Mouse (Mus musculus): ENCODE data around the gene Rbl2. TPM values are rescaled to one million over a fixed set of nuclear protein-coding genes. Genes with fewer than 3 reads are reported as not detected.
A peak's percentile ranks its signal among the peaks of the same experiment; 100 is the strongest.

The Rbl2 gene
- polyA plus RNA-seq, 1 experiment from 2014 or later, result 19.4 TPM

- no peak for ATAC-seq (ENCODE audit: low FRiP score, low read depth)
- H3K4me2 ChIP-seq (replicated peaks), result no peak overlapping the region
Measured at GRCm38 (mm10) chr8:91114428-91114827, 44.6 kb downstream of the Rbl2 start.

DNA sequence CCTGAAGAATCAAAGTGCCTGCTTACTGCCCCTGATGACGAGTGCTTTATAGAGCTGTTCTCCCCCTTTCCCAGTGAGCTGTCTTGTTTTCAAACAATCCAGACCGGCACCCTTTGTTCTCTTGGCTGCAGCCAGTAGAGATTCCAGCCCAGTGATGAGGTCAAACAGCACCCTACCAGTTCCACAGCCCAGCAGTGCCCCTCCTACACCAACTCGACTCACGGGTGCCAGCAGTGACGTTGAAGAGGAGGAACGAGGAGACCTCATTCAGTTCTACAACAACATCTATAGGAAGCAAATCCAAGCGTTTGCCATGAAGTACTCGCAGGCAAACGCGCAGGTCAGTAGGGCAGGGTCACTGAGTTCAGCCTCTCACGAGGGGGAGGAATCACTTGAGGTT is 45.1 kb downstream of the Rbl2 start:
- H3K27me3 ChIP-seq (replicated peaks), result no peaks in the 10 kb centered on the region
- no peaks in the 10 kb centered on the region for H3K4me1 ChIP-seq
- H3K4me3 ChIP-seq, result no peak overlapping the region
- H3K36me3 ChIP-seq, result peaks cover 63% of the 10 kb centered on the region
- no peak overlapping the region for H3K4me2 ChIP-seq (replicated peaks)
- no peak for ATAC-seq (ENCODE audit: low FRiP score, low read depth)
- no peak overlapping the region for H3K9ac ChIP-seq
- H3K9me3 ChIP-seq, result no peaks in the 10 kb centered on the region
- H3K27ac ChIP-seq, result no peak overlapping the region
- 61% methylated on average over 11 of the region's 11 CpGs for WGBS

More at GRCm38 (mm10) chr8:91114428-91114827, 44.6 kb downstream of the Rbl2 start:
- H3K4me1 ChIP-seq, result no peaks in the 10 kb centered on the region
- no peak overlapping the region for H3K4me3 ChIP-seq
- no peak overlapping the region for H3K27ac ChIP-seq
- peaks cover 58% of the 10 kb centered on the region for H3K36me3 ChIP-seq
- H3K27me3 ChIP-seq (replicated peaks), result no peaks in the 10 kb centered on the region
- no peak overlapping the region for H3K9ac ChIP-seq
- no peaks in the 10 kb centered on the region for H3K9me3 ChIP-seq
- WGBS, result 88% methylated on average over 5 of the region's 5 CpGs

- no peaks in the 10 kb centered on the region for H3K27me3 ChIP-seq (replicated peaks)
- whole genome bisulfite sequencing, result 91% methylated on average over 4 of the region's 4 CpGs
- no peak overlapping the region for H3K4me2 ChIP-seq (replicated peaks)
- no peak overlapping the region for H3K9ac ChIP-seq
- peaks cover 83% of the 10 kb centered on the region for H3K36me3 ChIP-seq
- H3K9me3 ChIP-seq, result no peaks in the 10 kb centered on the region
- no peak overlapping the region for H3K4me3 ChIP-seq
- no peak for ATAC-seq (ENCODE audit: low FRiP score, low read depth)
- H3K27ac ChIP-seq, result no peak overlapping the region
- H3K4me1 ChIP-seq, result no peaks in the 10 kb centered on the region
Measured at GRCm38 (mm10) chr8:91117537-91117936, 47.7 kb downstream of the Rbl2 start.

DNA sequence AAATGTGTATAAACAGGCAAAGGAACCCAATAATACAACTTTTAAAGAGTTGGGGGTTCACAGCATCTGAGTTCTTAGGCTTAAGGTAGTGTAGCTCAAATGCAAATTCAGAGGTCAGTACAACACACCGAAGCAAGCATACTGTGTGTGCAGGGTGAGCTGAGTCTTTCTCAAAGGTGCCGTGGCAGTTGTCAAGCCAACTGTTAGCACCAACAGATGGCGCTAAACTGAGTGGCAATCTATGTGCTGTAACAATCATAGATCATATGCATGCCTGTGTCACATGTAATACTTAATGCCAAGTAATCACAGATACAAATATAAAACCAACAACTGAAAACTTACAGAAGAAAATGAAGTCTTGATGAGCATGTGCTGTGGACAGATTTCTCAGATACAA is 48.3 kb downstream of the Rbl2 start:
- Histone ChIP-seq H3K9me3 (no peaks in the 10 kb centered on the region), H3K4me1 (no peaks in the 10 kb centered on the region), H3K27ac (no peak overlapping the region), H3K36me3 (peaks cover 83% of the 10 kb centered on the region), H3K4me3 (no peak overlapping the region), H3K4me2 (replicated peaks) (no peak overlapping the region), H3K27me3 (replicated peaks) (no peaks in the 10 kb centered on the region), H3K9ac (no peak overlapping the region)
- no peak for ATAC-seq (ENCODE audit: low FRiP score, low read depth)
- WGBS, result 77% methylated on average over 3 of the region's 3 CpGs

DNA sequence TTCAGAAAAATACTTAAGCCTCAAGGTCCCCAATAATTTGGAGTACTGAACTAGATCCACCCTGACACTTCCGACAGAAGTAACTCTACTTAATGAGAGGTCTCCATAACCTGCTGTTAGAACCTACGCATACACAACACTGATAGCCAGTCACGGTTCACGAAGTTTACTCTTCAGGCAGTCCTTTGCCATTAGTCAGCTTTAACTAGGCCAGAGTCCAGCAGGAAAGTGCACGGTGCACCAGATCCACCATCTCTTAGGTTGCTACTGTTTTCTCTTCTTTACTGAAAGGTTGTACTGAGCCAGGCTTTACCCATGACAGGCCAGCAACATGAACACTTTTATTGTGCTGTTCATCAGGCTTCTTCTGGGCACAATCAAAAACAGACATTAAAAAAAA is 54.5 kb downstream of the Rbl2 start:
- H3K27me3 ChIP-seq (replicated peaks), result no peaks in the 10 kb centered on the region
- no peaks in the 10 kb centered on the region for H3K4me1 ChIP-seq
- peaks cover 90% of the 10 kb centered on the region for H3K36me3 ChIP-seq
- no peaks in the 10 kb centered on the region for H3K9me3 ChIP-seq
- no peak overlapping the region for H3K9ac ChIP-seq
- no peak overlapping the region for H3K4me2 ChIP-seq (replicated peaks)
- no peak for ATAC-seq (ENCODE audit: low FRiP score, low read depth)
- H3K4me3 ChIP-seq, result no peak overlapping the region
- 95% methylated on average over 5 of the region's 5 CpGs for WGBS
- no peak overlapping the region for H3K27ac ChIP-seq

- H3K27me3 ChIP-seq (replicated peaks), result no peaks in the 10 kb centered on the region
- H3K9me3 ChIP-seq, result no peaks in the 10 kb centered on the region
- no peak for ATAC-seq (ENCODE audit: low FRiP score, low read depth)
- H3K27ac ChIP-seq, result no peak overlapping the region
- no peak overlapping the region for H3K4me3 ChIP-seq
- WGBS, result 94% methylated on average over 8 of the region's 8 CpGs
- no peak overlapping the region for H3K9ac ChIP-seq
- H3K4me2 ChIP-seq (replicated peaks), result no peak overlapping the region
- peaks cover 70% of the 10 kb centered on the region for H3K36me3 ChIP-seq
- H3K4me1 ChIP-seq, result no peaks in the 10 kb centered on the region
Measured at GRCm38 (mm10) chr8:91126786-91127185, 56.9 kb downstream of the Rbl2 start.

DNA sequence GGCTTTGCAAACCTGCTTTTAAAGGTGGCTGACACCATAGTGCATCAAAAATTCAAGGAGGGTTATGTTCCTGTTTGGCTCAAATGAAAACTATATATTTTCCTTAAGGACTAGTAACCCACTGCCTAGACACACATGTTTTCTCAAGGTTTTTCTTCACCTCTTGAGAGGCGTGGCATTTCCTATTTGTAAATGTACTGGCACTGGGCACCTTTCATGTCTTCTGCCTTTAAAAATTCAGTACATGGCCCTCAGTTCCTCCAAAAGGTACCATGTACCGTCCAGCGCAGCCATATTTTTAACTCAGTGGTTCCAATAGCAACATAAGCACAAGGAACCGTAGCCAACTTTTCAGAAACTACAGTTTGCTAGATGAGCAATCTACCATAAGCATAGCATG is 62.9 kb downstream of the Rbl2 start:
- H3K4me2 ChIP-seq (replicated peaks), result peak overlapping the region; percentile 91
- no peak overlapping the region for H3K27ac ChIP-seq
- 80% methylated on average over 4 of the region's 4 CpGs for whole genome bisulfite sequencing
- no peak for ATAC-seq (ENCODE audit: low FRiP score, low read depth)
- no peaks in the 10 kb centered on the region for H3K9me3 ChIP-seq
- peaks cover 19% of the 10 kb centered on the region for H3K36me3 ChIP-seq
- H3K27me3 ChIP-seq (replicated peaks), result no peaks in the 10 kb centered on the region
- peak overlapping the region; percentile 83; the same call in 1 of the 2 replicates for H3K9ac ChIP-seq
- H3K4me1 ChIP-seq, result peaks cover 20% of the 10 kb centered on the region
- peak overlapping the region; percentile 85; the same call in 1 of the 2 replicates for H3K4me3 ChIP-seq

- Histone ChIP-seq H3K9ac (peak overlapping the region; percentile 83), H3K27ac (0 out of 2 replicates have a peak overlapping the region, but pooled peaks have one; percentile 50), H3K27me3 (replicated peaks) (no peaks in the 10 kb centered on the region), H3K4me3 (peak overlapping the region; percentile 85), H3K36me3 (peaks cover 11% of the 10 kb centered on the region), H3K4me2 (replicated peaks) (peak overlapping the region; percentile 91), H3K4me1 (peaks cover 20% of the 10 kb centered on the region), H3K9me3 (no peaks in the 10 kb centered on the region)
- ATAC-seq (ENCODE audit: low FRiP score, low read depth), result no peak; the same call in 1 of the 2 replicates
- WGBS, result 1% methylated on average over 57 of the region's 58 CpGs
Measured at GRCm38 (mm10) chr8:91133441-91134069, 63.7 kb downstream of the Rbl2 start.

- no peak overlapping the region for H3K9ac ChIP-seq
- no peaks in the 10 kb centered on the region for H3K27me3 ChIP-seq (replicated peaks)
- H3K4me2 ChIP-seq (replicated peaks), result peak overlapping the region; percentile 91
- H3K4me3 ChIP-seq, result peak overlapping the region; percentile 85
- ATAC-seq (ENCODE audit: low FRiP score, low read depth), result peak; percentile 99
- 0 out of 2 replicates have a peak overlapping the region, but pooled peaks have one; percentile 50 for H3K27ac ChIP-seq
- WGBS, result 0% methylated on average over 24 of the region's 24 CpGs
- peaks cover 6% of the 10 kb centered on the region; the same call in 1 of the 2 replicates for H3K36me3 ChIP-seq
- peaks cover 20% of the 10 kb centered on the region for H3K4me1 ChIP-seq
- H3K9me3 ChIP-seq, result no peaks in the 10 kb centered on the region
Measured at GRCm38 (mm10) chr8:91134070-91134475, 64.2 kb downstream of the Rbl2 start.

DNA sequence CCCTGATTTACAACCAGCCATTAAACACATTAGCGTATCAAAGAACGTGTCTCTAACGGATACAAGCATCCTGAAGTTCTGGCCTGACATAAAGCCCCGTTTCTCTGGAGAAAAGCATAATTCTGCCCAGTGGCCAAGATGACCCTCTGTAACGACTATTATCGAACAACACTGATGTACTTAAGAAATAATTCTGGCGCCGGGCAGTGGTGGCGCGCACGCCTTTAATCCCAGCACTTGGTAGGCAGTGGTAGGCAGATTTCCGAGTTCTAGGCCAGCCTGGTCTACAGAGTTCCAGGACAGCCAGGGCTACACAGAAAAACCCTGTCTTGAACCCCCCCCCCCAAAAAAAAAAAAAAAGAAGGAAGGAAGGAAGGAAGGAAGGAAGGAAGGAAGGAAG is 64.8 kb downstream of the Rbl2 start:
- peak overlapping the region; percentile 91 for H3K4me2 ChIP-seq (replicated peaks)
- no peak for ATAC-seq (ENCODE audit: low FRiP score, low read depth)
- WGBS, result 24% methylated on average over 12 of the region's 12 CpGs
- H3K27ac ChIP-seq, result 0 out of 2 replicates have a peak overlapping the region, but pooled peaks have one; percentile 12
- H3K4me3 ChIP-seq, result peak overlapping the region; percentile 25
- no peaks in the 10 kb centered on the region for H3K36me3 ChIP-seq
- no peaks in the 10 kb centered on the region for H3K27me3 ChIP-seq (replicated peaks)
- no peak overlapping the region for H3K9ac ChIP-seq
- H3K4me1 ChIP-seq, result peaks cover 20% of the 10 kb centered on the region
- no peaks in the 10 kb centered on the region for H3K9me3 ChIP-seq

DNA sequence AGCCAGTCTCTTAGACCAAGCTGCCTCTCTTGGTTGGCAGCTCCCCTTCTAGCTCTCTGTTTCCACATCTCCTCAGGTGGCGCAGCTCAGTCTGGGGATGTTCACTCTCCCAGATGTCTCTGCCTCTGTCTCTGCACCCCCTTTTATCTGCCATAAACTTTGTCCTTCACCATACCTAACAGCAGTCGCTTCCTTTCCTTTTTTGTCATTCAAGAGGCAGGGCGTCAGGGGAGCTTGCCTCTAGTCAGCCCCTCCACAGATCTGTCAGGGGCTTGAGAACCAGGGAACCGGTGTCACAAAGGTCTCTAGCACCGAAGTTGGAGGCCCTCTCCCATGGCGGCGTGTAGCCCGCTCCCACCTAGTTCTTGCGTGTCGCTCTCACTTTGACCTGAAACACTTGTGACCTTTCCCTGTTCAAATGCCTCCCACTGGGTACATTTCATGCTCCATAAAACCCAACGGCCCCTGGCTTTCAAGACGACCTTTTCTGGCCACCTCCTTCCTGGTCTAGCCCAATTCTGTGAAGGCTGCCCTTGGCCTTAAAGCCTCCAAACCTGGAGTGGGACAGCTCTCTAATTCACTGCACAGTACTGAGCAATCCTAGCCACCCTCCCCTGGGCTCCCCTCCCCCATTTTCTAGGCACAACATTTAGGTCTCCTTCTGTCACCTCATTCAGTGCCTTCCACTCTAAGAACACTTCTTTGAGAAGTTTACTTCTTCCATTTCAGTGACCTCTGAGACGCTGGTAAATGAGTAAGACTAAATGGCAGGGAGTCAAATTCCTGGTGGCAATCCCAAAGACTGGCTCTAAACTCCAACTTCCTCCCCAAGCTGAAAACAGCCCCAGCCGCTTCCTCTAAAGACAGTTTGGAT is 65.7 kb downstream of the Rbl2 start:
- ATAC-seq (ENCODE audit: low FRiP score, low read depth), result no peak

GRCm38 (mm10) chr8:91140828-91141227 is 71.0 kb downstream of the Rbl2 start:
- WGBS, result 86% methylated on average over 4 of the region's 4 CpGs
- no peak overlapping the region for H3K4me2 ChIP-seq (replicated peaks)
- H3K4me3 ChIP-seq, result no peak overlapping the region
- no peaks in the 10 kb centered on the region for H3K36me3 ChIP-seq
- 0 out of 2 replicates have a peak, but pooled peaks cover under 1% of the 10 kb centered on the region for H3K4me1 ChIP-seq
- ATAC-seq (ENCODE audit: low FRiP score, low read depth), result no peak
- no peaks in the 10 kb centered on the region for H3K9me3 ChIP-seq
- no peak overlapping the region for H3K27ac ChIP-seq
- H3K9ac ChIP-seq, result no peak overlapping the region
- H3K27me3 ChIP-seq (replicated peaks), result no peaks in the 10 kb centered on the region

More for the DNA sequence above, 65.7 kb downstream of the Rbl2 start:
- H3K36me3 ChIP-seq, result no peaks in the 10 kb centered on the region
- peaks cover 20% of the 10 kb centered on the region for H3K4me1 ChIP-seq
- H3K9me3 ChIP-seq, result no peaks in the 10 kb centered on the region
- H3K4me3 ChIP-seq, result no peak overlapping the region
- no peaks in the 10 kb centered on the region for H3K27me3 ChIP-seq (replicated peaks)
- no peak overlapping the region for H3K4me2 ChIP-seq (replicated peaks)
- WGBS, result 24% methylated on average over 14 of the region's 14 CpGs
- no peak overlapping the region for H3K27ac ChIP-seq
- no peak overlapping the region for H3K9ac ChIP-seq
